Mouse (Mus musculus) naive thymus-derived CD4-positive, alpha-beta T cell, adult 2 months (primary cell): ENCODE measurements around the gene Aup1.

Experiments
- DNase-seq: peaks from one replicate; pipeline ENCODE4 v3.0.0-alpha.2; 2011; ENCODE audit warnings: low read depth

Gene Aup1

DNA sequence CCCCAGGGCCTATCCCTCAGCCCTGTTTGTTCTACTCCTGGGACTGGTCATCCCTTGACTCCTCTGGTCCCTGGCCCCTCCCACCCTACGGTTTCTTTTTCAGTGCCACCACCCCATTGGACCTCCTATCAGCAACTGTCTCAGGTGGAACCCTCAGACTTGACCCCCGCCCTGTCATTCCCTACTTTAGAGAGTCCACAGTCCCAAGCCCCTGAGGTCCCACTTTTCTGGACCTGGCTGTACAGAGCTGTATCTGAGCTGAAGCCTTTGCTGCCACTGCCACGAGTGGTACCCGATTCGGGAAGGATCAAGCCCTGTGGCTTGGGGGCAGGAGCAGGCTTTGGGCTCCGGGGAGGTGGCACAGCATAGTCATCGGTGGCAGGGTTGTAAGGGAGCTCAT, 23.2 kb upstream of the Aup1 start:
- DNase-seq = no peak

DNA sequence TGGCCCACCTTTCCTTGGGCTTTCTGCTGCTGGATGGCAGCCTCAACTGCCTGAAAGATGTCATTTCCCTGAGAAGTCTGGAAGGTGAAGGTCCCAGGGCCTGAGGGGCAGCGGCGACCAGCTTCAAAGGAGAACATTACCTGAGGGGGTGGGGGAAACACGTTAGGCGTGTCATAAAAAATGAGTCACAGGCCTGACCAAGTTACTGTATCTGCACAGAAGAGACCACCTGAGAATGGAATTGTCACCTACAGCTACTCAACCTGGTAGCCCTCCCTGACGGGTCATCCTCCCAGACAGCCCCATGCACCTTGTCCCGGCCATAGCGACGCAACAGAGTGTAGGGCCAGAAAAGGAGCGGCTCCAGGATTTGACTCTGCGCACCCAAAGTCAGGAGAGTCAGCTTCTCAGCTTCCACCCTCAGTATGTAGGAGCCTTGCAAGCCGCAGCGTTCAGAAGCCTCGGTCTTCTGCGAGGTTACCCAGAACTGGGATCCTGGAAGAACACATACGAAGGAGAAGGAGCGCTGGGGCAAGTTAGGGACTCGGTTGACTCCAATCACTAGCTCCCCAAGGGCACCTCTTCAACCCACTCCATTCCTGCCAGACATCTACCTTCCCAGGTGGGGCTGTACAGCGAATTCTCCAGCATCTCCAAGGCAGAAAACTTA, 22.3 kb upstream of the Aup1 start:
- DNase-seq = no peak

DNA sequence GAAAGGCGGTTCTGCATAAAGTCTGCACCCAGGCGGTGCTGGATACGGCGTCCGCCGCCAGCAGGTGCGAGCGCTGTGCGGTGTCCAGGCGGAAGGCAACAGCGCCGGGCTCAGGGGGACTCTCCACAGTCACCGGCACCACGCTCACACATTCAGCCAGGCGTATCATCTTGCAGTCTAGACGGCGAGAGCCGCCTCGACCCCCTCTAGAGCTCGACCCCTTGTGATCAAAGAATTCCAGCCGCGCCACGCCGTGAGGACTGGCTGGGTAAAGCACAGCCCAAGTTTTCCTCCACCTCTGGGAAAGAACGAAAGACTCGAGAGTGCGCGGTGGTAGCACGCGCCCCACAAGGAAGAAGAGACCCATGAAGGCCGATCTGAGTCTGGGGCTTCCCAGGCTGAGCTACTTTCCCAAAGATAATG, 21.5 kb upstream of the Aup1 start:
- DNase-seq = peak; percentile 60

DNA sequence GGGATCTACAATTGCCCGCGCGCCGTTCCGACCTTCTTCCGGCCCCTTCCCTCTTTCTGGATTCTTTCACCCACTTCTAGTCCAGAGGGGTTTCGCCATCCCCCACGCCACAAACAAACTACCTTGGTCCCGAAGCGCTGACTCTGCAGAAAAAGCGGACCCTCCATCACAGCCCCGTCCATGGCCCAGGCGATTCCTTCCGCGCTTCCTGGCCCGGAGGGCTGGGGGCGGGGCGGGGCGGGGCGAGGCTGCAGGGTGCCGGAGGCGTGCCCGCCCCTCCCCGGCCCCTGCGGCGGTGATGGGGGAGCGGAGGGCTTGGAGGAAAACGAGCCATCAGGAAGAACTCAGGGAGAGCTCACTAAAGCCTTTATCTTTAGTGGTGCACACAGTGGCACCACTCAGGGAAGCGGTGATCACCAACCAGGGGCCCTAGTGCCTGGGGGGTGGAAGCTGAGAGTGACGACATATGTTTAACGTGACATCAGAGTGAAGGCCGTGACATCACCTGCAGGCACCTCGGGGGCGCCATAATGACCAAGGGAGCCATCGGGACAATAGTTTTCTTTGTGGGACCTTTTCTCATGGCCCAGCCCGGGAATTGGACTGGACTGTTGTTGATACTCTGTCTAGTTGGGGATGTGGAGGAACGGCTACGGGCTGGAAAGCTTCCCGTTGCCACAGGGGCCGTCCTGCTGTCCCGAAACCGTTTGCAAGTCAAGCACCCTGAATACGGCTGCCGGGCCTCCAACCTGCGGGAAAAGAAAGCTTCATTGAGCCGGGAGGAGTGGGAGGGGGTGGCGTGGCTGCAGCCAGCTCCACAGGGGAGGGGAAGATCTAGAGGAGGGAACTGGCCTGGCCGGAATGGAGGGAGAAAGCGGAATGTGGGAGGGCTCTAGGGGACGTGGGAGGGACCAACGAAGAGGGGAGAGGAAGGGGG, 20.8 kb upstream of the Aup1 start, which contains the start of the genes Dok1 and Loxl3:
Dok1 (minus strand) TSS at position 223 of the 937 bp plus-strand sequence.
Loxl3 (plus strand) TSS at position 925 of the 937 bp plus-strand sequence.
- DNase-seq = peak; percentile 77

DNA sequence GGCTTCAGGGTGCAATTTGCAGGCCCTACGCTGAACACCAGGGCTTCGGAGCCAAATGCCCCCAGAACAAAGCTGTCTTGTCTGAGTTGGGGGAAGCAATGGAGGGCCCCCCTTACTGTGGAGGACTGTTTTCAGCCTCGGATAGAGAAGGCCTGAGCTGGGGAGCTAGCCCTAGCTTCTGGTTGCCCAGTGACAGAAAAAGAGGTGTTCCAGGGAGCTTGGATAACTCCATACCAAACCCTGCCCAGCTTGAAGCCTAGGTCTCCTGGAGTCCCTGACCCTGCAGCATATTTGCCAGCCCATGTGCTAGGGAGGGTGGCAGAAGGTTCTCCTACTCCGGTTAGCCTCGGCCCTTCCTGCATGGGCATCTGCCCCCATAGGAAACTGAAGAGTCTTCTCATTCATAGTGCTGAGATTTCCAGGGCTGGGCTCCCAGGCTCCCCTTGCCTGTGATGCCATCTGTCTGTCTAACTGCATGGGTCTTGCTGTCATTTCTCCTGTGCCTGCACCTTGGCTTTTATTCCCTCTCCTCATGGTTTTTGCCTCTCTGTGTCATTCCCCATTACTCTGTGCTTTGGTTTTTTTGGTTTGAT, 19.8 kb upstream of the Aup1 start:
- DNase-seq = no peak

DNA sequence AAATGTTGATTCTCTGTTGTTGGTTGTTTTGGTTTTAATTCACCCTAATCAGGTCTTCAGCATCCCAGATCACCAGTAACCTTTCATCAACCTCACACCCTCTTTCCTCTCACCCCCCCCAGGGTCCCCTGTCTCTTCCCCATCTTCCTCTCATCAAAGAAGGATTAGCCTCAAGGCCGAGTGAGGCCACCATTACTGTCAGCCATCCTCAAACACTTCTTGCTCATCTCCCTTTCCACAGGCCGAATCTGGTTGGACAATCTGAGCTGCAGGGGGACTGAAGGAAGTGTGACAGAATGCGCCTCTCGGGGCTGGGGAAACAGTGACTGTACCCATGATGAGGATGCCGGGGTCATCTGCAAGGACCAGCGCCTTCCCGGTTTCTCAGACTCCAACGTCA, 17.1 kb upstream of the Aup1 start:
- no peak for DNase-seq

DNA sequence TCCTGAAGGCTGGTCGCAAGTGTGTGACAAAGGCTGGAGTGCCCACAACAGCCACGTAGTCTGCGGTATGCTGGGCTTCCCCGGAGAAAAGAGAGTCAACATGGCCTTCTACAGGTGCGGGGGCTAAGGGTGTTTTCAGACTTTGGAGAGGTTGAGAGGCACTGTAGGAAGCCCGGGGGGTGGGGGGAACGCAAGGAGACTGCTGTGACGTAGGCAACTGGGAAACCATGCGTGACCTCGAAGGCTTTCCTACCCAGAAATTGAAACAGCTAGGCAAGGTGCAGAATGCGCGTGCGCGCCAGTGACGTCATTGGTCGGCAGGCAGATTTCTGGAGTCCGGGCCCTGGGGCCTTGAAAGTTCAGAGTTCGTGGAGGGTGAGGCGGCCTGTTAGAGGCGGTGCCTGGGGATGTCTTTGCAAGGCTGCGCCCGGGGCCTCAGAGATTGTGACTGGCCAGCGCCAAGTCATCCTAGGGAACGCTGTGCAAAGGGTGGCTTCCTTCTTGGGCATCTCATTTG, 15.8 kb upstream of the Aup1 start:
- DNase-seq = peak; percentile 95

DNA sequence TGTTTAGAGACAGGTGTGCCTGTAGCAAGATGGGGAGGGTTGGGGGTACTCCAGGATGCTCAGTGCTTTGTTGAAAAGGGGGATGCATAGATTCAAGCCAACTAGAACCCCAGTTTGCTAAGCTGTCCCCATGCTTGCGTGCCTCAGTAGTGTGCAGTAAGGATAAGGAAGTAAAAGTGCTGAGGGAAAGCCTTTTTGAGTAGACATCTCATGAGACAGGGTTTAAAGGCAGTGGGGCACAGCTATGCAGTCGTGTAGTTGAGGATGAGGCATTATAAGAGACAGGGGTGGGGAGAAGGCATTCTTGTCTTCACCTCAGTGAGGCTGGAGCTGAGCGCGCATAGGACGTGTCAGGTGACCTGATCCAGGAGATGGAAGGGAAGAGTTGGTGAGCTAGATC, 13.7 kb upstream of the Aup1 start:
- DNase-seq = no peak

DNA sequence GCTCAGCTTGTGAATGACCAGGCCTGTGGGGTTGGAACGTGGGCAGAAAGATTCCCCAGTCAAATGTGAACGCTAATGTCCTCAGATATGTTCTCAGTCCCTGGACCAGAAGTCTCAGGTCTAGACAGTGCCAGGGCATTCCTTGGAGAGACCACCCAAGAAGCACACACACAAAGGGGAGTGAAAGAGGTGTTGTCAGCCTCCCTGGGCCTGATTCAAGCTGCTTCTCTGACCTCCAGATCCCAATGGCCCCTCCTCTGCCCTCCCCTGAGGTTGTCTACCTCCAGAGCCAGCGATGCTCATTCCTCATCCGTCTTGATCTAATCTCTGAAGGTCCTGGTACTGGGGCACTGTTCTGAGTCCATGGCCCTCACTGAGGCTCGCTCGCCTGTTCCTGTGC, 10.8 kb upstream of the Aup1 start:
- DNase-seq = no peak

DNA sequence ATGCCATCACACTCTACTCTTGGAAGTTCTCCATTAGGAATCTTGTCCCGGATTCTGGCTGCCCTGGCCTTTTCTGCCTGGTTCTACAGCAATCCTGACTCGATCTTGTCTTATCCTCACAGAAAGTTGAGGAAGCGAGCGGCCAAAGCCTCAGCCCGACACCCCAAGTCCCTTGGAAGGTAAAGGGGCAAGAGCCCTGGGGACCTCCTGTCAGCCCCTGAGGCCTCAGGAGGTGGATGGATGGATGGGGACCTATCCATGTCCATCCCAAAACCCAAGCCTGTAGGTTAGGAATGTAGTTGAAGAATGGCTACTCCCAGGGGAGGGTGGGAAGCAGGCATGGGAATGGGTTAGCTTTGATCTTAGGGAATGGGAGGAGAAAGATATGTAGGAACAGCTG, 10.3 kb upstream of the Aup1 start:
- DNase-seq = no peak

DNA sequence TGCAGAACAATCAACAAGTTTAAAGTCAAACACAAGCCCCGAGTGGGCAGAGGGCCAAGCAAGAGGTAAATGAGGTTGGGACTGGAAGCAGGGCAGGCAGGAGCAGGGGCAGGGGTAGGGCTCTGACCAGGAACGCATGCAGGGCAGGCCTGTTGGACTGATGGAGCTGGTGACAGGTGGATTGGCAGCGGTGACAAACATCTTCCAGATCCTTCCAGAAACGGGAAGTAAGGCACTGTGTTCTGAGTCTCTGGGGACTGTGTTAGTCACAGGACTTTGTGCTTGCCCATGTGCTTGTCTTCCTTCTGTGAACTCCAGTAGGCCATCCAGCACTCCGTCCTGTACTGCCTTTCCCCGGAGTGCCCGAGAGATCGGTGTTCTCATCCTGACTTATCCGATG, 9.6 kb upstream of the Aup1 start:
- no peak for DNase-seq

DNA sequence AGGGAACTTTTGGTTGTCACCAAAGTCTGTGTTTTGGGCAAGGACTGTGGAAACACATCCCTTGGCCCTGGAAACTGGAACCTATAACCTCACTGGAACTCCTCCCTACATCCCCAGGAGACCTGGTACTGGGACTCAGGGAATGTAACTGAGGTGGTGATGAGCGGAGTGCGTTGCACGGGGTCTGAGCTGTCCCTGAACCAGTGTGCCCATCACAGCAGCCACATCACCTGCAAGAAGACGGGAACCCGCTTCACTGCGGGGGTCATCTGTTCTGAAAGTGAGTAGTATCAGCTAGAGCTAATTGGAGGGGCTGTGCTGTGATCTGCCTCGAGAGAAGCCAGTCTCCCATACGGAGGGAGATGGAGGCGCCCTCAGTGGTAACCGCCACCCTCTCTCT, 5.0 kb upstream of the Aup1 start:
- no peak for DNase-seq

DNA sequence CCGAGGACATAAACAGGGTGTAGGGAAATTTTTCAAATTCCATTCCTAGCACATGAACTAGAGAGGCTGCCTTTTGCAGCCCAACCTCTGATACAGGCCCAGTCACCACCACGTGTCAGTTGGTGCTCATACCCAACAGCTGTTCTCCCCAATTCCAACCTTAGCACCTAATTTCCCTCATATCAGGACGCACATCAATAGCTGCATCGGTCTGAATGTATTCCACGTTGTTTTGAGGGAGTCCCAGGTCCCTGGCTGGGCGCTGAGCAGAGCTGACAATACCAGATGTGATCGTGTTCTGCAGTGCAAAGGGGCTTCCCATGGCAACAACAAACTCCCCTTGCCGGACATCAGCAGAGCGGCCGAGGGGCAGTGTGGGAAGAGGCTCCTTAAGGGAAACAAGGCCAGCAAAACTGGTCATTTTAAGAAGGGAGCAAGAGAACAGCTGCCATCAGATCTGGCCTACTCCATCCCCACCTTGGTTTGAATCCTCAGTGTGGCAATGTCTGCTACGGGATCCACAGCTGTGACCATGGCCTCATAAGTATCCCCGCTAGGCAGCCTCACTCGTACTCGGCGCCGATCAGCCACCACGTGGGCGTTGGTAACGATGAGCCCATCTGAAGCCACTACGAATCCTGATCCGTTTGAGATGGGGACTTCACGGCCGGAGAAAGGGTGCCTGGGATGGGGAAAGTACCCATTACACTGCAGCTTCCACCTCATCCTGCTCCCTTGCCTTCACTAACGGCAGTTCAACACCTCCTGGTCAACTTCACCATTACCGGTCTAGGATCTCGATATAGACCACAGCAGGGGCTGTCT, 973 bp upstream of the Aup1 start:
- DNase-seq = peak; percentile 69

DNA sequence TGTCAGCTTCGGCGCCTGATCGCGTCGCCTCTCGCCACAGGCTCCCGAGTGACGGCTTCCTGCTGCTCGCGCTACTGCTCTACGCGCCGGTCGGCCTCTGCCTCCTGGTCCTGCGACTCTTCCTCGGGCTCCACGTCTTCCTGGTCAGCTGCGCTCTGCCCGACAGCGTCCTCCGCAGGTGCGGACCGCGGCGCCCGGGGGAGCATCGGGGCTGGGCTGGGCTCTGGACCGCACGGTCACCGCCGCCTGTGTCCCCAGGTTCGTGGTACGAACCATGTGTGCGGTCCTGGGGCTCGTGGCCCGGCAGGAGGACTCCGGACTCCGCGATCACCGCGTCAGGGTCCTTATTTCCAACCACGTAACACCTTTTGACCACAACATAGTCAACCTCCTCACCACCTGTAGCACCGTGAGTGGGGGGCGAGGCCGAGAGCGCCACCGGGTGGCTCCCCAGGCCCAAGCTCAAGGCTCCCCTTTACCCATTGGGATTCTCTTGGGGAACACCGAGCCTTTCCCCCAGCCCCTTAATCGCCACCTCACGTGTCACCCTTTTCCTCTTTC, 630 bp downstream of the Aup1 start, which contains the start of gene Htra2:
Htra2 (minus strand) TSS at position 403 of the 561 bp plus-strand sequence.
- DNase-seq = no peak

DNA sequence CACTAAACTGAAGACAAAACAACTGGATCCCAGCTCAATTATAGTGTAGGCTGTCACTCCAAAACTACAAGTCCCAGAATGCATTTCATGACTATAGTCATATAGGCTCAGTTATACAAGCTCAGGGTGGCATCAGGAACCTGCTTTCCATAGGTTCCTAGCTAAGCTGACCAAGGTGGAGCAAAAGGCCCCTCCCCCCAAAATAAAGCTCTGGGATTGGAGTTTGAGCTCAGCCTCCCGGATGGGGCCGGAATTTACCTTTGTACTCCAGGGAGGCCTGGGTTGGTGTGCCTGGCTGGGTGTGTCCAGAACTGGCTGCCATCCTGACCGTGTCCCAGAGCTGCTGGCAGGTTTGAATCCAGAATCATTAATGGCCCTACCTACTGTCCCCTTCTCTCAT, 3.5 kb downstream of the Aup1 start, which contains the start of gene Dqx1:
Dqx1 (plus strand) TSS at position 55 of the 400 bp plus-strand sequence.
- no peak for DNase-seq

DNA sequence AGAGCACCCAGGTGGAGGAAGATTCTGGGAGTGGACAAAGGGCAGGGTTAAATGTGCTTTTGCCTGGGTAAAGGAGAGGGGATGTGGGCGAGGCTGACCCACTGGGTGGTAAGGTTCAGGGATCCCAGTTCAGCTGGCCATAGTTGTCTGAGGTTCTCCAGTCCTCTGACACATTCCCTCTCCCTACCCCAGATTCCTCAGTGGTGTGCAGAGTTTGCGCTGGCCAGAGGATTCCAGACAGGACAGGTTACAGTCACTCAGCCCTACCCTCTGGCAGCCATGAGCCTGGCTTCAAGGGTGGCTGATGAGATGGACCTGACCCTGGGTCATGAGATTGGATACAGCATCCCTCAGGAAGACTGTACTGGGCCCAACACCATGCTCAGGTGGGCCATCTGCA, 4.4 kb downstream of the Aup1 start:
- no peak for DNase-seq

DNA sequence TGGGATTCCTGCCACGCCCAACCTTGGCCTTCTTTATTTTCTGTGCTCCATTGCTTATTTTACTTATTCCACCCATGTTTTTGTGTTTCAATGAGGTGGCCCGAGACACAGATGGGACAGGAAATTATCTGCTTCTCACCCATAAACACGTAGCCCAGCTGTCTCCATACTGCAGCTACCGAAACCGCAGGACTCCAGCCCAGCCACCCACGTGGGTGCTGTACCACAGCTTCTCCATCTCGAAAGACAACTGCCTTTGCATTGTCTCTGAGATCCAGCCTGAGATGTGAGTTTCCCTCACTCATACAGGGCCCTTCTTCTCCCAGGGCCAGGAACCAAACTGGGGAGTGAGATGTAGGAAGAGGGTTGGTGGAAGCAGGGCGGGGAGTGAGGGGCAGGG, 11.7 kb downstream of the Aup1 start:
- no peak for DNase-seq

DNA sequence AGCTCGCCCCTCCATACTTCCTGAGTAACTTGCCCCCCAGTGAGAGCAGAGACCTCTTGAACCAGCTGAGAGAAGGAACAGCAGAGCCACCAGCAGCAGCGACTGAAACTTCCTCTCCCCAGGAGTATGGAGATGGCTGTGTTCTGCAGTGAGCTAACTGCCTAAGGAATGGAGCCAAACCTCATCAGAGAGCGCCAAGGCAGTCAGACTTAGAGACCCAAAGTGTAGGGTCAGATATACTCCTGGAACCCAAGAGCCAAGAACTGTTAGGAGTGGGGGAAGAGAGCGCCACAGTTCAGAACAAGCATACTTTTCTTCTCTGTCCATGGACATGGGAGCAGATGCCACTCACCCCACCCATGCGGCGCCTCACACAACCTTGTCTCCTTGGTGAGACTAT, 12.1 kb downstream of the Aup1 start:
- no peak for DNase-seq

DNA sequence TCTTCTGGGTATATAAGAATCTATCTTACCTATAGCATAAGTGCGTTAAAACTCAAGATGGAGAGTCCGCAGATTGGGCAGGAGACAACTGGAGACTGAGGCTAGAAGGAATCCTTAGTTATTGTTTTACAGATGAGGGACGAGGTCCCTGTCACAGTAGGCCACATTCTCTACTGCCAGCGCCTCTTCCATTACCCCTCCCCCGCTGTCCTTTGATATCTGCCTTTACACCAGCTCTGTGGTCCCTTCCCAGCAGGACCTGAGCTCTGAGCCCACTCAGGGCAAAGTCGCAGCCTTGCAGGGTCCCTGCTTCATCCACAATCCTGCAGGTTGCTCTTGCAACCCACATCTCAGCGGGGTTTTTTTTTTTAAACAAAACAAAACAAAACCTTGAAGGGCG, 13.9 kb downstream of the Aup1 start:
- DNase-seq = no peak

DNA sequence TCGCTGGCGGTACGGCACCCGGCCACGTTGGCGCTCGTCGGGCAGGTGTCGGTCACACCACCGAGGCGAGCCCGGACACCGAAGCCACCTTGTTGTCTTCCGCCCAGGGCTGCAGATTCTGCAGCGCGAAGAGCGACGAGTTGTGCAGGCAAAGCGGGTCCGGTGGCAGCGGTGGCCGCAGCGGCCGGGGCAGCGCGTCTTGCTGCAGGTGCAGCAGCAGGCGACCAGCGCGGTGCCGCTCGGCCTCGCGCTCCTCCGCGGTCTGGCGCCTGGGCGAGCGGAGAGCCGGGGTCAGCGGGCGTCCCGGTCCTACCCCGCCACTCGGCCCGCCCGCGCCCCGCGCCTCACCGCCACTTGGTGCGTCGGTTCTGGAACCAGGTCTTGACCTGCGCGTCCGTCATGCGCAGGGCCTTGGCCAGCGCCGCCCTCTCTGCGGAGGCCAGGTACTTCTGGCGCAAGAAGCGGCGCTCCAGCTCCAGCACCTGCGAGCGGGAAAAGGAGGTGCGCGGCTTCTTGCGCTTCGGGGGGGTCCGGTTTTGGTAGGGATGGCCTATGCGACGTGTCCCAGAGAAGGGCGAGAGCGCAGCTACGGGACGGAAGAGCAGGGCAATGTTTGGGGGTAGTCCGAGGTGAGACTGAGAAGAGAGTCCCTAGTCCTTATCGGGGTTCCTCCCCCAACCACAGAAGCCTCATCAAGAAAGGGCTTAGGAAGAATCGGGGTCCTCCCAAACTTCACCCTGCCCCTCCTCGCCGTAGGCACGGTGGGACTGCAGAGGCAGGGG, 14.6 kb downstream of the Aup1 start:
- DNase-seq = no peak
